Comparison of ENCODE assay signal across 7 mouse cellular contexts in genomic region chr15:79505616-79506283, GRCm38 (mm10). TPM values are rescaled to one million over a fixed set of nuclear protein-coding genes. Genes with fewer than 3 reads are reported as not detected.
DNase-seq lines count a peak whose midpoint lies in the region; ATAC-seq and TF ChIP-seq lines count a peak whose summit lies in the region.

No protein-coding gene starts in this region.

- H3K4me2 ChIP-seq in limb, embryonic 15.5 days: peak overlapping the region; percentile 100
- H3K4me2 ChIP-seq in myocyte (ENCODE audit: low read depth): peak overlapping the region; percentile 72

- peak overlapping the region; percentile 42 for H3K9ac ChIP-seq in limb, embryonic 15.5 days

- peaks cover 92% of the 10 kb centered on the region for H3K27me3 ChIP-seq in limb, embryonic 15.5 days
- peaks cover 90% of the 10 kb centered on the region for H3K27me3 ChIP-seq in myocyte (ENCODE audit: control insufficient read depth, insufficient read depth, insufficient read length)

- peak overlapping the region; percentile 6 for H3ac ChIP-seq in myocyte (ENCODE audit: control insufficient read depth, insufficient read length)

- no peaks in the 10 kb centered on the region for H3K9me3 ChIP-seq in limb, embryonic 15.5 days

- H3K27ac ChIP-seq in limb, embryonic 15.5 days: no peak overlapping the region

- ATAC-seq in common myeloid progenitor, adult 5-6 weeks (replicated peaks; ENCODE audit: low read depth, poor library complexity, severe bottlenecking): peak; percentile 37; the same call in 1 of the 2 replicates
- no peak for ATAC-seq in limb, embryonic 15.5 days (ENCODE audit: insufficient number of reproducible peaks, low FRiP score, low TSS enrichment, low read depth)

- H3K79me2 ChIP-seq in myocyte (ENCODE audit: control insufficient read depth, insufficient read depth): no peaks in the 10 kb centered on the region

- peaks cover 17% of the 10 kb centered on the region for H3K4me1 ChIP-seq in limb, embryonic 15.5 days

- TF ChIP-seq POLR2A in myocyte (IDR thresholded peaks at IDR 0.05; ENCODE audit: insufficient read length, low read depth): no peak

- H3K4me3 ChIP-seq in limb, embryonic 15.5 days: peak overlapping the region; percentile 56
- no peak overlapping the region for H3K4me3 ChIP-seq in myocyte

- 0% methylated on average over 51 of the region's 71 CpGs for WGBS in limb, embryonic 15.5 days

- H3K36me3 ChIP-seq in limb, embryonic 15.5 days: no peaks in the 10 kb centered on the region
- no peaks in the 10 kb centered on the region for H3K36me3 ChIP-seq in myocyte (ENCODE audit: control insufficient read depth, insufficient read depth)

- DNase-seq in ZHBTc4 (ENCODE audit: low read depth, low spot score): peak; percentile 82
- peak; percentile 52 to 55 for DNase-seq in gastrocnemius, postnatal 36 days
- DNase-seq in kidney, adult 11 months: peak; percentile 27
- peak; percentile 12 to 62 for DNase-seq in thymus, postnatal 10 days (ENCODE audit: low spot score in 2 of 2)

- intact Hi-C loops in gastrocnemius, postnatal 36 days (cut with DNase I): no loop called here

TF ChIP-seq in myocyte, 11 proteins besides CTCF, POLR2A, EP300 and RAD21:
- no peak for TF ChIP-seq POLR2AphosphoS2 (IDR thresholded peaks at IDR 0.05; ENCODE audit: insufficient read length, low read depth)
- TF ChIP-seq MYOG (IDR thresholded peaks at IDR 0.05; ENCODE audit: control insufficient read depth in 1 of 3, insufficient read depth in 1 of 3, insufficient read length in 2 of 3, low read depth in 2 of 3): peak in 2 of 3 experiments; percentile 30 to 62
- peak in 1 of 3 experiments; percentile 35 for TF ChIP-seq MYOD1 (IDR thresholded peaks at IDR 0.05; ENCODE audit: control insufficient read depth in 1 of 3, insufficient read length in 2 of 3, low read depth in 2 of 3)

RNA-seq across cellular contexts. Expression of gene Kcnj4, which starts 0.7 kb away (rescaled TPM):
- total RNA-seq in common myeloid progenitor, adult 5-6 weeks (2017): not detected in 2 replicates
- total RNA-seq in gastrocnemius, postnatal 36 days (2021): not detected
- not detected in 2 replicates for polyA plus RNA-seq in limb, embryonic 15.5 days (2015; fragmentation: Nextera tagmentation; extraction: Ambion mirVana)
- polyA plus RNA-seq in myocyte (2012; fragmentation: generic; extraction: Trizol): 0.06 TPM

RNA-seq across cellular contexts. Expression of gene Kdelr3, which starts 10.5 kb away (rescaled TPM):
- not detected in 2 replicates for total RNA-seq in common myeloid progenitor, adult 5-6 weeks (2017)
- 1 to 10 TPM; 4.0 to 4.3 TPM for total RNA-seq in gastrocnemius, postnatal 36 days (2021)
- polyA plus RNA-seq in limb, embryonic 15.5 days (2015; fragmentation: Nextera tagmentation; extraction: Ambion mirVana): 211 and 223 TPM in 2 replicates
- polyA plus RNA-seq in myocyte (2012; fragmentation: generic; extraction: Trizol): 74.7 TPM

RNA-seq across cellular contexts. Expression of gene Ddx17, which starts 40.8 kb away (rescaled TPM):
- 178 and 236 TPM in 2 replicates for total RNA-seq in common myeloid progenitor, adult 5-6 weeks (2017)
- 10 to 100 TPM; 54.3 to 67.2 TPM for total RNA-seq in gastrocnemius, postnatal 36 days (2021)
- polyA plus RNA-seq in limb, embryonic 15.5 days (2015; fragmentation: Nextera tagmentation; extraction: Ambion mirVana): 41.6 and 54.0 TPM in 2 replicates
- 96.2 TPM for polyA plus RNA-seq in myocyte (2012; fragmentation: generic; extraction: Trizol)

RNA-seq across cellular contexts. Expression of gene Csnk1e, which starts 50.4 kb away (rescaled TPM):
- 40.3 and 46.5 TPM in 2 replicates for total RNA-seq in common myeloid progenitor, adult 5-6 weeks (2017)
- 10 to 100 TPM; 46.7 to 50.7 TPM for total RNA-seq in gastrocnemius, postnatal 36 days (2021)
- polyA plus RNA-seq in limb, embryonic 15.5 days (2015; fragmentation: Nextera tagmentation; extraction: Ambion mirVana): 81.0 and 82.7 TPM in 2 replicates
- polyA plus RNA-seq in myocyte (2012; fragmentation: generic; extraction: Trizol): 116 TPM

Comparison
In these comparisons a context has a peak if more than half of its experiments do, and no peak if none do; other contexts are left out.
1. DNase-seq: peak in every context shown above with its lines; median percentile 82 in ZHBTc4; 54 in gastrocnemius, postnatal 36 days; 37 in thymus, postnatal 10 days; 27 in kidney, adult 11 months.